Mouse (Mus musculus): ENCODE measurements around the gene Mcoln2. TPM values are rescaled to one million over a fixed set of nuclear protein-coding genes. Genes with fewer than 3 reads are reported as not detected.

Gene Mcoln2
- total and polyA plus RNA-seq, 3 experiments, result 0.10 to 0.42 TPM; not detected in 1

GRCm38 (mm10) chr3:146107116-146107849 lies 42.4 kb upstream of the Mcoln2 start:
- Histone ChIP-seq H3K4me3 (ENCODE audit: control insufficient read depth in 1 of 2, insufficient read depth in 1 of 2, low read depth in 2 of 2, low read length in 2 of 2) (no peak overlapping the region), H3K27ac (ENCODE audit: control insufficient read depth, low read depth, low read length) (no peak overlapping the region), H3K27me3 (ENCODE audit: control insufficient read depth in 1 of 2, insufficient read depth in 2 of 2, low read length in 2 of 2) (no peaks in the 10 kb centered on the region), H3K9ac (ENCODE audit: control insufficient read depth, low read depth, low read length, poor library complexity, severe bottlenecking) (no peak overlapping the region), H3K79me2 (ENCODE audit: control insufficient read depth, insufficient read depth, low read length, poor library complexity) (no peaks in the 10 kb centered on the region), H3K36me3 (ENCODE audit: control insufficient read depth in 1 of 2, insufficient read depth in 2 of 2, low read length in 2 of 2) (peaks cover 0 to 2% of the 10 kb centered on the region in 2 experiments; a peak in 1 of 4 replicates), H3K4me1 (ENCODE audit: control insufficient read depth in 1 of 2, insufficient read depth in 2 of 2, low read length in 2 of 2) (no peaks in the 10 kb centered on the region), H3K9me3 (replicated peaks; ENCODE audit: insufficient read depth, low read length) (no peaks in the 10 kb centered on the region)
- TF ChIP-seq GATA1 (IDR thresholded peaks at IDR 0.05; ENCODE audit: low read depth, low read length), result no peak
- TF ChIP-seq SIN3A (IDR thresholded peaks at IDR 0.05; ENCODE audit: low read length), result no peak
- TF ChIP-seq POLR2A (IDR thresholded peaks at IDR 0.05; ENCODE audit: control insufficient read depth in 1 of 2, insufficient read depth in 1 of 2, low read depth in 1 of 2, low read length in 2 of 2, poor library complexity in 1 of 2), result no peak
- TF ChIP-seq USF1 (IDR thresholded peaks at IDR 0.05; ENCODE audit: low read depth, low read length), result no peak
- DNase-seq (ENCODE audit: low read depth, low spot score), result no peak

GRCm38 (mm10) chr3:146107921-146108571 lies 41.6 kb upstream of the Mcoln2 start, which contains the start of gene Wdr63:
Gene Wdr63, minus strand, starts transcription at chr3:146108130.
- H3K4me1 ChIP-seq (ENCODE audit: control insufficient read depth in 1 of 2, insufficient read depth in 2 of 2, low read length in 2 of 2), result no peaks in the 10 kb centered on the region
- H3K36me3 ChIP-seq (ENCODE audit: control insufficient read depth in 1 of 2, insufficient read depth in 2 of 2, low read length in 2 of 2), result peaks cover 0 to 2% of the 10 kb centered on the region in 2 experiments; a peak in 1 of 4 replicates
- no peaks in the 10 kb centered on the region for H3K79me2 ChIP-seq (ENCODE audit: control insufficient read depth, insufficient read depth, low read length, poor library complexity)
- H3K4me3 ChIP-seq (ENCODE audit: control insufficient read depth in 1 of 2, insufficient read depth in 1 of 2, low read depth in 2 of 2, low read length in 2 of 2), result no peak within 1 kb of the TSS
- no peak within 1 kb of the TSS for H3K27ac ChIP-seq (ENCODE audit: control insufficient read depth, low read depth, low read length)
- H3K27me3 ChIP-seq (ENCODE audit: control insufficient read depth in 1 of 2, insufficient read depth in 2 of 2, low read length in 2 of 2), result no peaks in the 10 kb centered on the region
- no peaks in the 10 kb centered on the region for H3K9me3 ChIP-seq (replicated peaks; ENCODE audit: insufficient read depth, low read length)
- TF ChIP-seq RCOR1 (IDR thresholded peaks at IDR 0.05; ENCODE audit: low read depth, low read length), result no peak
- TF ChIP-seq MXI1 (IDR thresholded peaks at IDR 0.05; ENCODE audit: low read depth, low read length), result no peak
- no peak for TF ChIP-seq MYC (IDR thresholded peaks at IDR 0.05; ENCODE audit: low read depth, low read length)
- no peak for TF ChIP-seq CHD1 (IDR thresholded peaks at IDR 0.05; ENCODE audit: low read depth, low read length)
- no peak for TF ChIP-seq POLR2AphosphoS5 (IDR thresholded peaks at IDR 0.05; ENCODE audit: borderline replicate concordance, low read depth, low read length)
- no peak for TF ChIP-seq ZC3H11A (IDR thresholded peaks at IDR 0.05; ENCODE audit: low read depth, low read length)
- TF ChIP-seq MEF2A (IDR thresholded peaks at IDR 0.05; ENCODE audit: extremely low read depth, insufficient replicate concordance, low read depth, low read length, poor library complexity, severe bottlenecking), result no peak
- no peak for TF ChIP-seq USF2 (IDR thresholded peaks at IDR 0.05; ENCODE audit: borderline replicate concordance in 1 of 2, insufficient read depth in 1 of 2, low read depth in 1 of 2, low read length in 2 of 2)
- no peak for TF ChIP-seq CHD2 (IDR thresholded peaks at IDR 0.05; ENCODE audit: low read length)
- TF ChIP-seq SIN3A (IDR thresholded peaks at IDR 0.05; ENCODE audit: low read length), result no peak
- no peak for TF ChIP-seq POLR2A (IDR thresholded peaks at IDR 0.05; ENCODE audit: control insufficient read depth in 1 of 2, insufficient read depth in 1 of 2, low read depth in 1 of 2, low read length in 2 of 2, poor library complexity in 1 of 2)
- no peak for TF ChIP-seq NRF1 (IDR thresholded peaks at IDR 0.05; ENCODE audit: insufficient read depth, low read depth, low read length, poor library complexity, severe bottlenecking)
- no peak for TF ChIP-seq KAT2A (conservative IDR thresholded peaks at IDR 0.05; ENCODE audit: low read depth, low read length)
- no peak for TF ChIP-seq ZKSCAN1 (IDR thresholded peaks at IDR 0.05; ENCODE audit: low read depth, low read length)
- DNase-seq (ENCODE audit: low read depth, low spot score), result no peak
- H3K9ac ChIP-seq (ENCODE audit: control insufficient read depth, low read depth, low read length, poor library complexity, severe bottlenecking), result no peak within 1 kb of the TSS
